Mouse (Mus musculus) midbrain, embryonic 15.5 days (tissue): ENCODE results near the gene Cyb5r3. TPM values are rescaled to one million over a fixed set of nuclear protein-coding genes. Genes with fewer than 3 reads are reported as not detected.

Source experiments
- ATAC-seq: fragments of 200-750 bp; cut with Nextera tagmentation; replicated peaks from 2 replicates; pipeline ENCODE4 v1.8.0; 2017; ENCODE audit warnings: moderate TSS enrichment
- H3K27ac ChIP-seq: fragments of 300-500 bp; sonication (generic); 2 replicates; pipeline ENCODE4 v1.5.1; 2015; ENCODE audit warnings: mild to moderate bottlenecking, inconsistent platforms
- H3K27me3 ChIP-seq: fragments of 300-500 bp; sonication (generic); replicated peaks from 2 replicates; pipeline ENCODE4 v1.6.1; 2015; ENCODE audit warnings: inconsistent platforms
- H3K36me3 ChIP-seq: fragments of 300-500 bp; sonication (generic); replicated peaks from 2 replicates; pipeline ENCODE4 v1.6.1; 2015; ENCODE audit warnings: inconsistent platforms
- H3K4me1 ChIP-seq: fragments of 300-500 bp; sonication (generic); 2 replicates; pipeline ENCODE4 v1.6.1; 2015; ENCODE audit warnings: inconsistent platforms
- H3K4me2 ChIP-seq: fragments of 300-500 bp; sonication (generic); 2 replicates; pipeline ENCODE4 v1.6.1; 2015; ENCODE audit warnings: inconsistent platforms, mild to moderate bottlenecking, moderate library complexity
- H3K4me3 ChIP-seq: fragments of 300-500 bp; sonication (generic); 2 replicates; pipeline ENCODE4 v1.5.1; 2015; ENCODE audit warnings: mild to moderate bottlenecking, inconsistent platforms
- H3K9ac ChIP-seq: fragments of 300-500 bp; sonication (generic); 2 replicates; pipeline ENCODE4 v1.6.1; 2015; ENCODE audit warnings: mild to moderate bottlenecking, inconsistent platforms
- H3K9me3 ChIP-seq: fragments of 300-500 bp; sonication (generic); 2 replicates; pipeline ENCODE4 v1.6.1; 2016; ENCODE audit warnings: inconsistent platforms
- WGBS: fragments of 180-500 bp; shearing (Covaris S2); methylation state at CpG from one replicate; pipeline ENCODE4 v1.1.7; 2015; ENCODE audit warnings: mixed read lengths; 5-methylcytosine and 5-hydroxymethylcytosine counted together
- polyA plus RNA-seq: library from polyadenylated mRNA; unstranded; fragments of >200 nt; fragmentation: Nextera tagmentation; extraction: Ambion mirVana; gene quantifications from 2 replicates; pipeline ENCODE4 v1.2.1, GENCODE M21; 2015

Cyb5r3 gene
- polyA plus RNA-seq, 1 experiment from 2014 or later = 122 TPM

GRCm38 (mm10) chr15:83156929-83157666 lies 15.3 kb downstream of the Cyb5r3 start:
- peaks cover 33% of the 10 kb centered on the region; the same call in 1 of the 2 replicates for H3K36me3 ChIP-seq
- 74% methylated on average over 11 of the region's 11 CpGs for WGBS

GRCm38 (mm10) chr15:83155672-83156419 lies 16.5 kb downstream of the Cyb5r3 start:
- no peak overlapping the region for H3K9ac ChIP-seq
- 88% methylated on average over 6 of the region's 6 CpGs for WGBS
- no peak overlapping the region for H3K4me3 ChIP-seq
- no peak for ATAC-seq
- no peaks in the 10 kb centered on the region for H3K9me3 ChIP-seq
- no peaks in the 10 kb centered on the region for H3K4me1 ChIP-seq
- H3K36me3 ChIP-seq = peaks cover 33% of the 10 kb centered on the region; the same call in 1 of the 2 replicates
- H3K27ac ChIP-seq = no peak overlapping the region
- H3K27me3 ChIP-seq = no peaks in the 10 kb centered on the region
- no peak overlapping the region for H3K4me2 ChIP-seq

More at GRCm38 (mm10) chr15:83156929-83157666, 15.3 kb downstream of the Cyb5r3 start:
- Histone ChIP-seq H3K27me3 (no peaks in the 10 kb centered on the region), H3K9me3 (no peaks in the 10 kb centered on the region), H3K4me3 (no peak overlapping the region), H3K9ac (no peak overlapping the region), H3K4me2 (no peak overlapping the region), H3K27ac (no peak overlapping the region), H3K4me1 (no peaks in the 10 kb centered on the region)
- no peak for ATAC-seq

- H3K9me3 ChIP-seq = no peaks in the 10 kb centered on the region
- no peak for ATAC-seq
- H3K27ac ChIP-seq = no peak overlapping the region
- 96% methylated on average over 7 of the region's 7 CpGs for WGBS
- peaks cover 23% of the 10 kb centered on the region; the same call in 1 of the 2 replicates for H3K36me3 ChIP-seq
- H3K9ac ChIP-seq = no peak overlapping the region
- H3K4me3 ChIP-seq = no peak overlapping the region
- H3K4me1 ChIP-seq = 0 out of 2 replicates have a peak, but pooled peaks cover 3% of the 10 kb centered on the region
- H3K27me3 ChIP-seq = no peaks in the 10 kb centered on the region
- no peak overlapping the region for H3K4me2 ChIP-seq
Observed at GRCm38 (mm10) chr15:83154309-83154708, 18.1 kb downstream of the Cyb5r3 start.

GRCm38 (mm10) chr15:83150694-83151093 lies 21.7 kb downstream of the Cyb5r3 start:
- 0 out of 2 replicates have a peak, but pooled peaks cover 2% of the 10 kb centered on the region for H3K36me3 ChIP-seq
- H3K27me3 ChIP-seq = no peaks in the 10 kb centered on the region
- H3K4me1 ChIP-seq = peaks cover 17% of the 10 kb centered on the region
- H3K9me3 ChIP-seq = no peaks in the 10 kb centered on the region
- no peak for ATAC-seq
- no peak overlapping the region for H3K4me2 ChIP-seq
- 89% methylated on average over 4 of the region's 4 CpGs for WGBS
- no peak overlapping the region for H3K9ac ChIP-seq
- 0 out of 2 replicates have a peak overlapping the region, but pooled peaks have one; percentile 8 for H3K27ac ChIP-seq
- H3K4me3 ChIP-seq = no peak overlapping the region

GRCm38 (mm10) chr15:83150073-83150442 lies 22.3 kb downstream of the Cyb5r3 start:
- peaks cover 17% of the 10 kb centered on the region for H3K4me1 ChIP-seq
- 0 out of 2 replicates have a peak, but pooled peaks cover 2% of the 10 kb centered on the region for H3K36me3 ChIP-seq
- WGBS = 19% methylated on average over 3 of the region's 3 CpGs
- peak overlapping the region; percentile 99 for H3K27ac ChIP-seq
- H3K9me3 ChIP-seq = no peaks in the 10 kb centered on the region
- peak overlapping the region; percentile 96 for H3K9ac ChIP-seq
- H3K4me2 ChIP-seq = peak overlapping the region; percentile 46
- peak overlapping the region; percentile 86 for H3K4me3 ChIP-seq
- no peak for ATAC-seq
- H3K27me3 ChIP-seq = no peaks in the 10 kb centered on the region

GRCm38 (mm10) chr15:83149196-83150072 lies 23.0 kb downstream of the Cyb5r3 start, which contains the start of gene Poldip3:
TSS of gene Poldip3 (minus strand) at chr15:83149384.
- Histone ChIP-seq H3K36me3 (0 out of 2 replicates have a peak, but pooled peaks cover 2% of the 10 kb centered on the region), H3K4me2 (peak within 1 kb of the TSS; percentile 88), H3K9me3 (no peaks in the 10 kb centered on the region), H3K27ac (peak within 1 kb of the TSS; percentile 99), H3K4me3 (peak within 1 kb of the TSS; percentile 86), H3K27me3 (no peaks in the 10 kb centered on the region), H3K9ac (peak within 1 kb of the TSS; percentile 96), H3K4me1 (peaks cover 17% of the 10 kb centered on the region)
- under 1% methylated on average over 56 of the region's 56 CpGs for WGBS
- peak; percentile 93 for ATAC-seq

GRCm38 (mm10) chr15:83148801-83149195 lies 23.6 kb downstream of the Cyb5r3 start:
- peak; percentile 74 for ATAC-seq
- H3K9me3 ChIP-seq = no peaks in the 10 kb centered on the region
- no peaks in the 10 kb centered on the region for H3K27me3 ChIP-seq
- WGBS = under 1% methylated on average over 40 of the region's 41 CpGs
- H3K4me1 ChIP-seq = peaks cover 20% of the 10 kb centered on the region
- H3K4me3 ChIP-seq = peak overlapping the region; percentile 86
- H3K4me2 ChIP-seq = peak overlapping the region; percentile 88
- 0 out of 2 replicates have a peak, but pooled peaks cover 2% of the 10 kb centered on the region for H3K36me3 ChIP-seq
- H3K9ac ChIP-seq = peak overlapping the region; percentile 96
- H3K27ac ChIP-seq = peak overlapping the region; percentile 99

- Histone ChIP-seq H3K27me3 (no peaks in the 10 kb centered on the region), H3K4me3 (peak overlapping the region; percentile 86), H3K4me1 (peaks cover 22% of the 10 kb centered on the region), H3K36me3 (no peaks in the 10 kb centered on the region), H3K9ac (peak overlapping the region; percentile 96), H3K9me3 (no peaks in the 10 kb centered on the region), H3K4me2 (peak overlapping the region; percentile 88), H3K27ac (peak overlapping the region; percentile 99)
- WGBS = 4% methylated on average over 21 of the region's 21 CpGs
- no peak for ATAC-seq
Observed at GRCm38 (mm10) chr15:83148395-83148794, 24.0 kb downstream of the Cyb5r3 start.

GRCm38 (mm10) chr15:83145541-83145940 lies 26.9 kb downstream of the Cyb5r3 start:
- Histone ChIP-seq H3K4me1 (peaks cover 33% of the 10 kb centered on the region), H3K27ac (no peak overlapping the region), H3K27me3 (no peaks in the 10 kb centered on the region), H3K9ac (no peak overlapping the region), H3K4me3 (no peak overlapping the region), H3K9me3 (no peaks in the 10 kb centered on the region), H3K36me3 (no peaks in the 10 kb centered on the region), H3K4me2 (no peak overlapping the region)
- WGBS = 94% methylated on average over 6 of the region's 6 CpGs
- no peak for ATAC-seq

- Histone ChIP-seq H3K27me3 (no peaks in the 10 kb centered on the region), H3K9me3 (no peaks in the 10 kb centered on the region), H3K4me3 (no peak overlapping the region), H3K36me3 (no peaks in the 10 kb centered on the region), H3K4me2 (no peak overlapping the region), H3K27ac (no peak overlapping the region), H3K9ac (no peak overlapping the region), H3K4me1 (peaks cover 24% of the 10 kb centered on the region)
- WGBS = 27% methylated on average over 5 of the region's 5 CpGs
- no peak for ATAC-seq
Observed at GRCm38 (mm10) chr15:83142861-83143260, 29.5 kb downstream of the Cyb5r3 start.

- Histone ChIP-seq H3K36me3 (peaks cover 35% of the 10 kb centered on the region), H3K4me1 (no peaks in the 10 kb centered on the region)
- 92% methylated on average over 2 of the region's 2 CpGs for WGBS
Observed at GRCm38 (mm10) chr15:83135654-83136053, 36.7 kb downstream of the Cyb5r3 start.

More at GRCm38 (mm10) chr15:83135654-83136053, 36.7 kb downstream of the Cyb5r3 start:
- no peak overlapping the region for H3K27ac ChIP-seq
- H3K4me3 ChIP-seq = no peak overlapping the region
- no peak overlapping the region for H3K9ac ChIP-seq
- H3K9me3 ChIP-seq = no peaks in the 10 kb centered on the region
- H3K27me3 ChIP-seq = no peaks in the 10 kb centered on the region
- no peak overlapping the region for H3K4me2 ChIP-seq
- no peak for ATAC-seq
